Mouse (Mus musculus) megakaryocyte, adult 5-6 weeks (primary cell): ENCODE data around the gene Gm13212. TPM values are rescaled to one million over a fixed set of nuclear protein-coding genes. Genes with fewer than 3 reads are reported as not detected.
A peak's percentile ranks its signal among the peaks of the same experiment; 100 is the strongest.
"Not testable (repeated sequence)": the region's sequence is repeated elsewhere in the genome, so short reads cannot be mapped to it uniquely, and the experiment has no call there.

ENCODE experiments used
- ATAC-seq: 2 replicates; pipeline ENCODE4 v1.8.0; 2016; ENCODE audit warnings: mild to moderate bottlenecking, inconsistent platforms; ENCODE audit not compliant: poor library complexity, severe bottlenecking
- total RNA-seq, 2 experiments: library from RNA; stranded (forward) in 1 of 2; stranded (reverse) in 1 of 2; fragments of 153-499, 151-499 nt in 1 of 2; fragments of 221-1000, 200-1000 nt in 1 of 2; gene quantifications; 2 replicates each; pipeline versions ENCODE4 v1.2.3 to v1.2.4; 2015 to 2017

Gm13212 gene
- 51.3 and 52.4 TPM in 2 replicates for total RNA-seq (2015)
- 19.3 and 20.9 TPM in 2 replicates for total RNA-seq (2017)

GRCm38 (mm10) chr4:145585078-145585477 lies at the start of gene Gm13212:
Gene Gm13212, plus strand, starts transcription at chr4:145585166.
- peak; percentile 92 for ATAC-seq

GRCm38 (mm10) chr4:145543861-145544260 lies 41.1 kb upstream of the Gm13212 start:
- not testable (repeated sequence) for ATAC-seq

GRCm38 (mm10) chr4:145545106-145545505 lies 39.9 kb upstream of the Gm13212 start:
- not testable (repeated sequence) for ATAC-seq

GRCm38 (mm10) chr4:145545734-145546349 lies 39.1 kb upstream of the Gm13212 start:
- ATAC-seq = peak; percentile 59

- peak; percentile 60; the same call in 1 of the 2 replicates for ATAC-seq
Observed at GRCm38 (mm10) chr4:145546477-145546876, 38.5 kb upstream of the Gm13212 start.

GRCm38 (mm10) chr4:145556680-145557079 lies 28.3 kb upstream of the Gm13212 start:
- ATAC-seq = no peak

GRCm38 (mm10) chr4:145559505-145560099 lies 25.4 kb upstream of the Gm13212 start:
- ATAC-seq = no peak

GRCm38 (mm10) chr4:145564111-145564821 lies 20.7 kb upstream of the Gm13212 start:
- ATAC-seq = peak; percentile 66

GRCm38 (mm10) chr4:145570461-145570860 lies 14.5 kb upstream of the Gm13212 start:
- not testable (repeated sequence) for ATAC-seq

- ATAC-seq = not testable (repeated sequence)
Observed at GRCm38 (mm10) chr4:145576623-145577022, 8.3 kb upstream of the Gm13212 start.

- ATAC-seq = not testable (repeated sequence)
Observed at GRCm38 (mm10) chr4:145580333-145580732, 4.6 kb upstream of the Gm13212 start.

- not testable (repeated sequence) for ATAC-seq
Observed at GRCm38 (mm10) chr4:145586046-145586445, 1.1 kb downstream of the Gm13212 start.

- ATAC-seq = not testable (repeated sequence)
Observed at GRCm38 (mm10) chr4:145594183-145594582, 9.2 kb downstream of the Gm13212 start.

- ATAC-seq = not testable (repeated sequence)
Observed at GRCm38 (mm10) chr4:145594798-145595197, 9.8 kb downstream of the Gm13212 start.

GRCm38 (mm10) chr4:145640416-145641185 lies 55.6 kb downstream of the Gm13212 start:
- ATAC-seq = not testable (repeated sequence)

- not testable (repeated sequence) for ATAC-seq
Observed at GRCm38 (mm10) chr4:145670385-145670784, 85.4 kb downstream of the Gm13212 start, which contains the start of gene Zfp980. Gene Zfp980, plus strand, starts transcription at chr4:145670685.

GRCm38 (mm10) chr4:145674286-145674780 lies 89.4 kb downstream of the Gm13212 start:
- not testable (repeated sequence) for ATAC-seq
